Mouse (Mus musculus): ENCODE data around the gene Dnase2a. TPM values are rescaled to one million over a fixed set of nuclear protein-coding genes. Genes with fewer than 3 reads are reported as not detected.

Dnase2a gene
- total RNA-seq, 2 experiments from 2014 or later, result 11.8 to 12.8 TPM

DNA sequence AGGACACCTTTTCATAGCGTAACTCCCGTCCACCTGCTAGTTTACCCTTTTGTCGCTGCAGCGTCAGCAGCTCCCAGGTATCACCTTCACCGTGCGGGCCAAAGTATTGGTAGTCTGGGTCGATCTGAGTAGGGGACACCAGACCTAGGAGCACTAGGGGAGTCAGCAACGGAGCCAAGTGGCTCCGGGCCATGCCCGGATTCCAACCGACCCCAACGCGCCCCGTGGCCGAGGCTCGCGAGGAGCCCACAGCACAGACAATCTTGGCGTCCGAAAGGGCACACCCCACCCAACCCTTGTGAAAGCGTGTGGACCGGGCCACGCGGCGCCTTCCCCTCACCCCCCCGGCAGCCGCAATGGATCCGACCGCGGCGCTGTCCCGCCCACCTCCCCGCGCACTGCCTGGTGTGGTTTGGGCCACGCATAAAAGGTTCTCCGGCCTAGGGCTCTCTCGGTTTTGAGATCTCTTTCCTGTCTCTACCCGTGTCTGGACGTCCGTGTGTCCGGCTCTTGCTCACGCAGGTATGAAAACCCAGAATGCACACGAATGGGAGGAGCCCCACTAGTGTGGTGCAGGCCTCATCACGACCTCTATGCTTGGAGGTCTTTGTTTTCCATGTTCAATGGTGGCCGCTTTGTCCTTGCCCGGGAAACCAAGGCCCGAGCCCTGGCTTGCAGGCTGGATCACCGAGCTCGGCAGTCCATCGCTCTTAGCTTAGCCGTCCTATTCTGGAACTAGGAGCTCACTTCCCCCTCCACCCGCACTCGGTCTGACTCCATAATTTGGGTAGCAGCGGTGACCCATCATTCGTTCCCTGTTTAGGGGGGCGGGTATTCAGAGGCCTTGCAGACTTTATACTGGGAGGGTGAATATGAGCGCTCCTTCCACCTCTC lies 61.1 kb downstream of the Dnase2a start, which contains the start of the genes Gm49661, Prdx2 and Rnaseh2a:
Gene Gm49661, minus strand, starts transcription at position 193 of the 894 bp plus-strand sequence.
Gene Prdx2, plus strand, starts transcription at position 347 of the 894 bp plus-strand sequence.
Gene Rnaseh2a, minus strand, starts transcription at position 527 of the 894 bp plus-strand sequence.
- peak; percentile 90 for DNase-seq

DNA sequence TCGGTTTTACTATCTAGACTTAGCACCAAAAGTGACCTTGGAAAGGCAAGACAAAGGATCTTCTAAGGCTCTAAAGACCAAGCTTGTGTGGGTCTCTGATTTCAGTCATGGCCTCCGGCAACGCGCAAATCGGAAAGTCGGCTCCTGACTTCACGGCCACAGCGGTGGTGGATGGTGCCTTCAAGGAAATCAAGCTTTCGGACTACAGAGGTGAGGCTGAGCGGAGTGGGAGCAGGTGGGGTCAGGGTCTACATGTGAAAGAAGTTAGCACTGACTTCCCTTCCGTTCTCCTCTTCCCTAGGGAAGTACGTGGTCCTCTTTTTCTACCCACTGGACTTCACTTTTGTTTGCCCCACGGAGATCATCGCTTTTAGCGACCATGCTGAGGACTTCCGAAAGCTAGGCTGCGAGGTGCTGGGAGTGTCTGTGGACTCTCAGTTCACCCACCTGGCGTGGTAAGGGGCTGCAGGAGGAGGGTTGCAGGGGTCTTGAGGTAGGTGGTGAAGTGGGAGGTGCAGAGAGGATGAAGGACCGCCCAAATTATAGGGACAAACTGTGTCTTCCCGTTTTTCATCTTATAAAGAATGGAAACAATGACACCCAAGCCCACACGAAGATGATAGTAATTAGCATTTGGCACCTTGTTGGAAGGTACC lies 61.9 kb downstream of the Dnase2a start:
- DNase-seq, result peak; percentile 39

GRCm38 (mm10) chr8:84970913-84971312 lies 62.6 kb downstream of the Dnase2a start:
- no peak for DNase-seq

Small RNAs within 50 kb of the gene (microRNA-seq; reads per million reads assigned to microRNA genes)
- gene Gm24197 (not detected), gene Mir7069 (3.2 reads per million)

Other genes with a start within 250 kb of the Dnase2a start
- 10 to 100 TPM; 33.3 to 63.4 TPM for gene Ier2, start 245.7 kb upstream of the Dnase2a start, total RNA-seq (2021)
- gene Trmt1, start 222.3 kb upstream of the Dnase2a start, total RNA-seq (2021), result 10 to 100 TPM; 63.4 to 82.8 TPM
- gene Nacc1, start 220.7 kb upstream of the Dnase2a start, total RNA-seq (2021), result 10 to 100 TPM; 59.1 to 62.9 TPM
- 1 to 10 TPM; 7.8 to 8.5 TPM for gene Lyl1, start 207.1 kb upstream of the Dnase2a start, total RNA-seq (2021)
- gene G430095P16Rik, start 185.6 kb upstream of the Dnase2a start, total RNA-seq (2021), result under 1 TPM; 0.51 to 0.88 TPM
- 100 to 1,000 TPM; 145 to 200 TPM for gene Nfix, start 108.2 kb upstream of the Dnase2a start, total RNA-seq (2021)
- 1 to 10 TPM; 5.0 to 6.9 TPM for gene Dand5, start 85.7 kb upstream of the Dnase2a start, total RNA-seq (2021)
- 10 to 100 TPM; 39.2 to 40.0 TPM for gene Gadd45gip1, start 77.0 kb upstream of the Dnase2a start, total RNA-seq (2021)
- gene Rad23a, start 67.9 kb upstream of the Dnase2a start, total RNA-seq (2021), result 100 to 1,000 TPM in 1 of 2 experiments, 10 to 100 TPM in 1; 89.4 to 108 TPM
- gene Calr, start 61.6 kb upstream of the Dnase2a start, total RNA-seq (2021), result 100 to 1,000 TPM; 404 to 492 TPM
- 10 to 100 TPM; 52.0 to 52.4 TPM for gene Farsa, start 51.6 kb upstream of the Dnase2a start, total RNA-seq (2021)
- 10 to 100 TPM; 16.1 to 21.1 TPM for gene Syce2, start 36.4 kb upstream of the Dnase2a start, total RNA-seq (2021)
- gene Gcdh, start 14.6 kb upstream of the Dnase2a start, total RNA-seq (2021), result 10 to 100 TPM; 77.9 to 96.9 TPM
- gene Klf1, start 6.6 kb upstream of the Dnase2a start, total RNA-seq (2021), result 1 to 10 TPM; 2.6 to 4.3 TPM
- gene Mast1, start 28.8 kb downstream of the Dnase2a start, total RNA-seq (2021), result 1 to 10 TPM; 2.3 to 4.2 TPM
- gene Rtbdn, start 38.4 kb downstream of the Dnase2a start, total RNA-seq (2021), result under 1 TPM in 1 of 2 experiments, not detected in 1; 0.21 TPM
- 1 to 10 TPM in 1 of 2 experiments, not detected in 1; 1.1 TPM for gene Gm49661, start 60.9 kb downstream of the Dnase2a start, total RNA-seq (2021)
- gene Prdx2, start 61.0 kb downstream of the Dnase2a start, total RNA-seq (2021), result 100 to 1,000 TPM; 477 to 503 TPM
- gene Rnaseh2a, start 61.2 kb downstream of the Dnase2a start, total RNA-seq (2021), result 10 to 100 TPM; 88.6 to 91.7 TPM
- gene Junb, start 70.2 kb downstream of the Dnase2a start, total RNA-seq (2021), result 100 to 1,000 TPM in 1 of 2 experiments, 10 to 100 TPM in 1; 28.7 to 134 TPM
- gene Hook2, start 82.0 kb downstream of the Dnase2a start, total RNA-seq (2021), result 1 to 10 TPM; 6.5 to 6.6 TPM
- gene Best2, start 106.0 kb downstream of the Dnase2a start, total RNA-seq (2021), result not detected
- gene Asna1, start 116.7 kb downstream of the Dnase2a start, total RNA-seq (2021), result 10 to 100 TPM; 86.5 to 92.4 TPM
- 100 to 1,000 TPM; 143 to 155 TPM for gene Trir, start 118.3 kb downstream of the Dnase2a start, total RNA-seq (2021)
- 10 to 100 TPM; 56.6 to 59.7 TPM for gene Tnpo2, start 128.4 kb downstream of the Dnase2a start, total RNA-seq (2021)
- 10 to 100 TPM; 22.4 to 24.9 TPM for gene Fbxw9, start 151.5 kb downstream of the Dnase2a start, total RNA-seq (2021)
- 1 to 10 TPM in 1 of 2 experiments, not detected in 1; 1.2 TPM for gene Gm5741, start 159.4 kb downstream of the Dnase2a start, total RNA-seq (2021)
- 10 to 100 TPM; 35.7 to 36.5 TPM for gene Dhps, start 163.2 kb downstream of the Dnase2a start, total RNA-seq (2021)
- gene Wdr83os, start 172.2 kb downstream of the Dnase2a start, total RNA-seq (2021), result 10 to 100 TPM; 58.2 to 70.5 TPM
- gene Wdr83, start 172.7 kb downstream of the Dnase2a start, total RNA-seq (2021), result 10 to 100 TPM; 25.7 to 29.8 TPM
- gene Man2b1, start 174.7 kb downstream of the Dnase2a start, total RNA-seq (2021), result 10 to 100 TPM; 52.7 to 56.6 TPM
- gene Zfp791, start 214.5 kb downstream of the Dnase2a start, total RNA-seq (2021), result 1 to 10 TPM; 3.7 to 3.9 TPM
- not detected for gene Cks1brt, start 243.4 kb downstream of the Dnase2a start, total RNA-seq (2021)

Data from adrenal gland, postnatal 10 days (tissue).